Mouse (Mus musculus): ENCODE data around the gene Elk1. TPM values are rescaled to one million over a fixed set of nuclear protein-coding genes. Genes with fewer than 3 reads are reported as not detected.

Gene Elk1
- polyA plus RNA-seq (2012; ENCODE audit: insufficient read depth, low replicate concordance) = 13.9 and 31.4 TPM in 2 replicates

DNA sequence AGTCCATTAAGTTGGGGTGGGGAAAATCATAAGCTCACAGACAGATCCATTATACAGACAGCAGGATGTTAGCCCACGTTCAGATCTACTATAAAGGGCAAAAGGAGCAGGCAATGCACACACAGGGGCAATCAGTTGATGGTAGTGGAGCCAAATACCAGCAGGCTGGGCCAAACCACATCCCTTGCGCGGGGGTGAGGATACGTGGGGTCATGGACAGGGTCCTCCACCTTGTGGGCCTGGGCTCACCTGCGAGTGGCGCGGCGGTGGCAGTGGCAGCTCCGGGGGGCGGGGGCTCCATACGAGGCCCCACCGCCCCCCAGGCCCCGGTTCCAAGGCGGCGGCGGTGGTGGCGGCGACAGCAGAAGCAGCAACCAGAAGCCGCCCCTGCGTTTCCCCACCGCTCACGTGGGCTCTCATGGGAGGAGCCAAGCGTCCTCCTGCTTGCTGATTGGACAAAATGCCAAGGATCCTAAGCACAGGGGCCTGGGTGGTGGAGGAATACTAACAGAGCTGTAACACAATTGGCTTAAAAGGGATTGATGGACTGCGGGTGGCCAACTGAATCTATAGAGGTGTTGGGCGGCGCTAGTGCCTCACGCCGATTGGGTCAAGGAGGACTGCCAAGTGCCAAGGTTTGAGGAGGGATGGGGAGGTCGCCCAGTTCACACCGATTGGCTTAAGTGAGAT lies at the start of gene Elk1:
Elk1 (minus strand) TSS at position 418 of the 690 bp plus-strand sequence.
- Histone ChIP-seq H3K4me3 (replicated peaks) (peak within 1 kb of the TSS; percentile 96), H3K4me1 (peaks cover 24% of the 10 kb centered on the region), H3K36me3 (replicated peaks; ENCODE audit: low read length) (peaks cover 26% of the 10 kb centered on the region), H3K9me3 (no peaks in the 10 kb centered on the region), H3K27me3 (replicated peaks) (peaks cover 1% of the 10 kb centered on the region)
- TF ChIP-seq FLI1 (IDR thresholded peaks at IDR 0.05; ENCODE audit: low read length) (no peak), GATA1 (IDR thresholded peaks at IDR 0.05; ENCODE audit: borderline replicate concordance, low read length) (no peak)

- no peak overlapping the region for H3K4me3 ChIP-seq (replicated peaks)
- H3K4me1 ChIP-seq = no peaks in the 10 kb centered on the region
These were observed 30.5 kb upstream of the Elk1 start for GRCm38 (mm10) chrX:20980901-20981300.

DNA sequence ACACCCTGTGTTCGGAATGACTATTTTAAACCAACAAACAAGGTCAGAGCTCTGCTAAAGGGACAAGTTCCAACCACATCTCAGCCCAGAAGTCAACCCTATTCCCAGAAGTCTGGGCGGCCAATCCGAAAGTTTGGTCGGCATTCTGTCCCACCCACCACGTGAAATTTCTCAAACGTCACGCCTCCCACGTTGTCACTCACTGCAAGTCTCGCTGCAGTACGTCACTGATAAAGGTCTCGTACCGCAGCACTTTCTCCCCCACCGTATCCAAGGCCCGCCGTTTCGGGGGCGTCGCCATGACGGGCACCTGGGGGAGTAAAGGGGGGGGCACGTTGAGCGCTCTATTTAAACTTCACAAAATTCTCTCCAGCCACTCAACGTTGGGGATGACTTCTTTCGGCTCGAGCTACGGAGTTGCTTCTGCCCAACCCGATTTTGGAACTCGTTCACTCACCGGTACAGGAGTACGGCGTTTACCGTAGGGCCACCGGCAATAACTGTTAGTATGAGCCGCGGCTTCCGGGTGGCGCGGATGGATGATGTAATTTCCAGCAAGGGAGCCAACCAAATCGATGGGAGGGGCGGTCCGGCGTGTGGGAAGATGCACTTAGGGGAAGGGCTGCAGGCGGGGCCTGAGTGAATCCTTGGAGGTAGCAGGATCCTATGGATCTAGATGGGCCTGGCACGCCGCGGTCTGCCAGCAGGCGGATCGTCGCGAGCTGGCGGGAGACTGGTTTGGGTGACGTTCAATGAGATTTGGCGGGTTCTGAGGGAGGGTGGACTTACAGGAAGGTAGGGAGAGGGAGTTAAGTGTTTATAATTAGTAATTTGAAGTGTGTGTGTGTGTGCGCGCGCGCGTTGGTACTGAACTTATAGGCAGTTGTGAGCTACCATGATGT lies 11.3 kb upstream of the Elk1 start, which contains the start of gene Uxt:
Uxt (minus strand) TSS at position 541 of the 902 bp plus-strand sequence.
- no peaks in the 10 kb centered on the region for H3K27me3 ChIP-seq (replicated peaks)
- peaks cover 3% of the 10 kb centered on the region; the same call in 1 of the 2 replicates for H3K4me1 ChIP-seq
- TF ChIP-seq FLI1 (IDR thresholded peaks at IDR 0.05; ENCODE audit: low read length) = no peak
- no peak for TF ChIP-seq GATA1 (IDR thresholded peaks at IDR 0.05; ENCODE audit: borderline replicate concordance, low read length)
- peak within 1 kb of the TSS; percentile 92 for H3K4me3 ChIP-seq (replicated peaks)
- peaks cover 35% of the 10 kb centered on the region for H3K36me3 ChIP-seq (replicated peaks; ENCODE audit: low read length)
- H3K9me3 ChIP-seq = no peaks in the 10 kb centered on the region

More at GRCm38 (mm10) chrX:20980901-20981300, 30.5 kb upstream of the Elk1 start:
- H3K27me3 ChIP-seq (replicated peaks) = no peaks in the 10 kb centered on the region
- no peaks in the 10 kb centered on the region for H3K9me3 ChIP-seq
- H3K36me3 ChIP-seq (replicated peaks; ENCODE audit: low read length) = peaks cover 23% of the 10 kb centered on the region
- TF ChIP-seq FLI1 (IDR thresholded peaks at IDR 0.05; ENCODE audit: low read length) (no peak), GATA1 (IDR thresholded peaks at IDR 0.05; ENCODE audit: borderline replicate concordance, low read length) (no peak)

DNA sequence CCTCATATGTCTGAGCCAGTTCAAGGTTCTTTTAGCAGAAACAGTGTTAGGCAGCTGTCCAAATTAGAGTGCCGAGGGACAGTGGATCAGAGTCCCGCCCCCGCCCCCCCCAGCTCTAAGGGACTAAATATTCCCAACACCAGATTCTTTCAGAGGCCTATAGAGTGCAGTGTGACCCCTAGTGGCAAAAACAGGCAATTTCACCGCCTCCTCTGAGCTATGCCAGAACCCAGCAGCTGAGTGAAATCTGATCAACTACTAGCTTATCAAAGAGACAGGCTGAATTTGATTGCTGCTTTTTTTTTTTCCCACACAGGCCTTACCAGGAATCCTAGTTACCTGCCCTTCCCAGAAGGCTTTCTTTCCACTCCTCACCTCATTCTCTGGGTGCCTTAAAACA lies 4.4 kb downstream of the Elk1 start:
- Histone ChIP-seq H3K36me3 (replicated peaks; ENCODE audit: low read length) (peaks cover 13% of the 10 kb centered on the region), H3K9me3 (no peaks in the 10 kb centered on the region), H3K4me1 (peaks cover 28% of the 10 kb centered on the region), H3K4me3 (replicated peaks) (no peak overlapping the region), H3K27me3 (replicated peaks) (peaks cover 1% of the 10 kb centered on the region)
- TF ChIP-seq GATA1 (IDR thresholded peaks at IDR 0.05; ENCODE audit: borderline replicate concordance, low read length) = no peak
- TF ChIP-seq FLI1 (IDR thresholded peaks at IDR 0.05; ENCODE audit: low read length) = no peak

- Histone ChIP-seq H3K4me3 (replicated peaks) (no peak overlapping the region), H3K9me3 (no peaks in the 10 kb centered on the region), H3K36me3 (replicated peaks; ENCODE audit: low read length) (peaks cover 66% of the 10 kb centered on the region), H3K27me3 (replicated peaks) (peaks cover 24% of the 10 kb centered on the region), H3K4me1 (peaks cover 18% of the 10 kb centered on the region)
- no peak for TF ChIP-seq FLI1 (IDR thresholded peaks at IDR 0.05; ENCODE audit: low read length)
- TF ChIP-seq GATA1 (IDR thresholded peaks at IDR 0.05; ENCODE audit: borderline replicate concordance, low read length) = no peak
These were observed 18.4 kb downstream of the Elk1 start for GRCm38 (mm10) chrX:20931963-20932362.

GRCm38 (mm10) chrX:20931364-20931763 lies 19.0 kb downstream of the Elk1 start, which contains the start of gene Cfp:
Gene Cfp (minus strand): TSS chrX:20931555.
- TF ChIP-seq GATA1 (IDR thresholded peaks at IDR 0.05; ENCODE audit: borderline replicate concordance, low read length) (no peak), FLI1 (IDR thresholded peaks at IDR 0.05; ENCODE audit: low read length) (no peak)
- Histone ChIP-seq H3K9me3 (no peaks in the 10 kb centered on the region), H3K27me3 (replicated peaks) (peaks cover 25% of the 10 kb centered on the region), H3K36me3 (replicated peaks; ENCODE audit: low read length) (peaks cover 66% of the 10 kb centered on the region), H3K4me1 (peaks cover 18% of the 10 kb centered on the region), H3K4me3 (replicated peaks) (peak within 1 kb of the TSS; percentile 50)

GRCm38 (mm10) chrX:20929859-20930258 lies 20.5 kb downstream of the Elk1 start:
- TF ChIP-seq GATA1 (IDR thresholded peaks at IDR 0.05; ENCODE audit: borderline replicate concordance, low read length) (no peak), FLI1 (IDR thresholded peaks at IDR 0.05; ENCODE audit: low read length) (no peak)

GRCm38 (mm10) chrX:20924976-20925375 lies 25.4 kb downstream of the Elk1 start:
- peaks cover 45% of the 10 kb centered on the region for H3K36me3 ChIP-seq (replicated peaks; ENCODE audit: low read length)
- H3K9me3 ChIP-seq = peaks cover 7% of the 10 kb centered on the region; the same call in 1 of the 2 replicates
- peaks cover 32% of the 10 kb centered on the region for H3K27me3 ChIP-seq (replicated peaks)
- H3K4me1 ChIP-seq = peaks cover 13% of the 10 kb centered on the region
- TF ChIP-seq GATA1 (IDR thresholded peaks at IDR 0.05; ENCODE audit: borderline replicate concordance, low read length) = no peak
- TF ChIP-seq FLI1 (IDR thresholded peaks at IDR 0.05; ENCODE audit: low read length) = no peak
- H3K4me3 ChIP-seq (replicated peaks) = no peak overlapping the region

More at GRCm38 (mm10) chrX:20929859-20930258, 20.5 kb downstream of the Elk1 start:
- peaks cover 64% of the 10 kb centered on the region for H3K36me3 ChIP-seq (replicated peaks; ENCODE audit: low read length)
- peaks cover 18% of the 10 kb centered on the region for H3K4me1 ChIP-seq
- H3K27me3 ChIP-seq (replicated peaks) = peaks cover 23% of the 10 kb centered on the region
- no peak overlapping the region for H3K4me3 ChIP-seq (replicated peaks)
- no peaks in the 10 kb centered on the region for H3K9me3 ChIP-seq

- TF ChIP-seq GATA1 (IDR thresholded peaks at IDR 0.05; ENCODE audit: borderline replicate concordance, low read length) = no peak
- H3K9me3 ChIP-seq = peaks cover 7% of the 10 kb centered on the region; the same call in 1 of the 2 replicates
- peaks cover 13% of the 10 kb centered on the region for H3K4me1 ChIP-seq
- peaks cover 44% of the 10 kb centered on the region for H3K27me3 ChIP-seq (replicated peaks)
- no peak overlapping the region for H3K4me3 ChIP-seq (replicated peaks)
- peaks cover 36% of the 10 kb centered on the region for H3K36me3 ChIP-seq (replicated peaks; ENCODE audit: low read length)
These were observed 26.9 kb downstream of the Elk1 start for GRCm38 (mm10) chrX:20923506-20923905.
